Mouse (Mus musculus) layer of hippocampus, postnatal 25 days (tissue): Measurements from ENCODE around the gene Tbx2. TPM values are rescaled to one million over a fixed set of nuclear protein-coding genes. Genes with fewer than 3 reads are reported as not detected.

Source experiments
- DNase-seq, 2 experiments: peaks; one replicate each; pipeline ENCODE4 v3.0.0; 2022; ENCODE audit warnings: mixed read lengths in 2 of 2, low spot score in 1 of 2; ENCODE audit errors: extremely low spot score in 1 of 2
- total RNA-seq, 2 experiments: library from RNA; stranded (reverse); gene quantifications; 2 replicates each; pipeline ENCODE4 v1.2.3; 2021

Gene Tbx2
- total RNA-seq, 2 experiments from 2014 or later = 1.7 to 3.0 TPM

DNA sequence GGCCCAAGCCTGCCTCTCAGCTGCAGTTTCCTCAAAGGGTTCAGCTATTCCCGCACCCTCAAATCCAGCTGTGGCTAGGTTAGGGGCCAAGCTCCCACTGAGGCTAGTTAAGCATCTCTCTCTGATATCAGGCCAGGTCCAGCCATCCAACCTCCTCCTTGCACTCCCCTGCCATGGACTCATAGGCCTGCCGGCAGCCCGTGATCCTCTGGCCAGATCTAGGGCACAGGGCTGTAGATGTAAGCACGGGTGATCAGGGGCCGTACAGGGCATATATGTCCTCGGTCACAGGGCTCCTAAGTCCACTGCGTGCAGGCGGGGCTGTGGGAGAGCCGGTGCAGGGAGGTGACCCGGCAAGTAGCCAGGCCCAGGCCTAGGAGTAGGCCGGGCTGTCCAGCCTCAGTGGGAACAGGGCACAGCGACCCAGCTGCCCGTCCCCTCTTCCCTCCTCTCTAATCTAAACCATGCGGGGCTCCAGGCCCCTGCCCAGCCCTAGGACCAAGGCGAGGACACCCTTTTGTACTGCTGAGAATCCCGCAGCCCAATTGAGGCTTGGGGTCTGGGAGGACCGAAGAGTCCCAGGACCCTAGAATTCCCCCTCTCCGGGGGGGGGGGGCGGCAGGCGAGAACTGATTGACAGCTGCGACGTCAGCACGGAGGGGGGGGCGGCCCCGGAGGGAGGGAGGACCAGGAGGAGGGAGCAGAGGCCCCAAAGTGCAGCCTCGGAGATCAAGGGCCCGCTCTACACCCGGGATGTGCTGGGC lies 53.5 kb downstream of the Tbx2 start, which contains the start of gene Tbx4:
Gene Tbx4, plus strand, starts transcription at position 758 of the 764 bp plus-strand sequence.
- no peak for DNase-seq

DNA sequence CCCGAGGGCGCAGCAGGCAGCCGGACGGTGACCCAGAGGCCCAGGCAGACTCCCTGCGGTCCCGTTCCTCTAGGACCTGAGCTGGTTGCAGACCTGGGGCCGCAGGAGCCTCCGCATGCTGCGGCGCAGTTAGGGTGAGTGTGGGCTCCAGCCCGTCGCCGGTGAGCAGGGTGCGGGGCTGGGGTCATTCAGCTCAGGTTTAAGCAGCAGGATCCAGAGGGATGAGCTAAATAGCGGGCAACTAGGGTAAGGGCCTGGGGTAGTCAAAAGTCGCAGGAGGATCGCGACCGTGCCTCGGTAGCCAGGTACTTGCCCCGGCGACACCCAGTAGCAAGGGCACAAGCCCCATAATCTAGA lies 54.1 kb downstream of the Tbx2 start:
- no peak for DNase-seq

DNA sequence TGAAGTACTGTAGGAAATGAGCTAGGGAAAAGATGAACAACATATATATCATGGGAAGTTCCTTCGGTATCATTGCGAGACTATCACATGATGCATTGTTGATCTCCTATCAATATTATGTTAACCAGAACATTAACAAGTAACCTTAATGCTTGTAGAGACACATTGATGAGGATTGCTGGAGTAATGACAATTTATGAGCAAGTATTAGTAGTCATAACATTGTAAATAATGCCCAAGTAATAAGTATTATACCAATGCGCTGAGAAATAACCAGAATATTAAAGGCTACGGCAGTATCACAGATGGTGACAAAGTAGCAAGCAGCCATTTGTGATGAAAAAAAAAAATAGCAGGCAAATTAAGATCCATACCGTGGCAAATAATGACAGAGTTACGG lies 54.9 kb downstream of the Tbx2 start:
- DNase-seq = no peak

DNA sequence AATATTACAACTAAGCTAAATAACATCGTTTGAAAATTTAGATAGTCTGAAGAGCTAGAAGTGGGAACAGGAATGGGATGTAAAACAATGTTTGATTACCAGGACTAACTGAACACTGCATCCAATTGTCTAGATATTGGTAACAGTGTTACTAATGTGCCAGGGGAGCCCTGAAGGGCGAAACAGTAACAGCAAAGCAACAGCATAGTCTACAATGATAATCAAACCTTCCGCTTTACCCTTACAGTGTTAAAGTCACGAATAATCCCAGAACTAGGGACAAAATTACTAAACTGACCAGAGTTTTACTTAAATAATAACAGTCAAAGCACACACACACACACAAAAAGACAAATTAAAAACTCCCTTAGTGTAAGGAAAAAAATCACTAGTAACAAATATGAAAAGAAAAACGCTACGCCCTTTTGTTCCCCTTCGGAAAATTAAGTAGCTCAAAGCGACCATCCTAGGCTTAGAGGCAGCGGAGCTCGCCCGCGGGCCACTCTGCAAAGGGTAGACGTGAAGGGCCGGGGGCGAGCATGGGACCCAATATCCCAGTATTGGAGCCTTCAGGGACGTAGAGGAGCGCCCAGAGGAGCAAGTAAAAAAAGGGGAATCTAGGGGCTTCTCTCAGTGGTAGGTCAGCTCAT lies 55.6 kb downstream of the Tbx2 start:
- no peak for DNase-seq

- DNase-seq = no peak
Observed at GRCm38 (mm10) chr11:85888451-85888961, 56.2 kb downstream of the Tbx2 start.

- no peak for DNase-seq
Observed at GRCm38 (mm10) chr11:85889056-85889729, 56.8 kb downstream of the Tbx2 start.

DNA sequence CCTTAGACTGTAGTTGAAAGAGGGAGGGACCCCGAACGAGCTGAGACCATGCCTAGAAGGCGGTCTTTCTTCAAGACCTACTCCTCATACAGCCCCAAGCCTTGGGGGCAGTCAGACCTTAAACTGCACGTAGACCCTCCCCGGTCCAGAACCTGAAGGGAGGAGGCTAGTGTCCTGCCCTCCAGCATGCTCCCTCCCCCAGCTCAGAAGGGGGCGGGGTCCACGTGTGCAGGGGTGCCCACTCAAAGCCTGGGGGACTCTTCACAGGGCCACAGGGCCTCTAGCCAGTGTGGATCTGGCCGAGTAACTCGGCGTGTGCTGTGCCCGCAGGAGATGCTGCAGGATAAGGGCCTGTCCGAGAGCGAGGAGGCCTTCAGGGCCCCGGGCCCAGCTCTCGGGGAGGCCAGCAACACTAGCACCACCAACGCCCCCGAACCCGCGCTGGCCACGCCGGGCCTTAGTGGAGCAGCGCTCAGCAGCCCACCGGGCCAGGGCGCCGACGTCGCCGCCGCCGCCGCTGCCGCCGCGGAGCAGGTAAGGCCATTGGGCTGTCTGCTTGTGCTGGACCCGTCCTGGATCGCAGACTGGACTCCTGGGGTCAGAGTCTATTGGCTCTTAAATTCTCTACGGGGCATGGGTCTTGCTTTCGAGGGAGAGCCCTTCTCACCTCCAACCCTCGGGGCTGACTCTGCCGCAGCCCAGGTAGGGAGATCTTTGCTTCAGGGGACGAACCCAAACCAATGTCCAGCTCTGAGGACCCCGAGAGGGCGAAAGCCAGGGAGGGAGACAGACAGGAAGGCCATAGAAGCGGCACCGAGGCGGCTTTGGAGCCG lies 57.6 kb downstream of the Tbx2 start:
- DNase-seq = no peak

- DNase-seq = no peak
Observed at GRCm38 (mm10) chr11:85890563-85890845, 58.2 kb downstream of the Tbx2 start.

DNA sequence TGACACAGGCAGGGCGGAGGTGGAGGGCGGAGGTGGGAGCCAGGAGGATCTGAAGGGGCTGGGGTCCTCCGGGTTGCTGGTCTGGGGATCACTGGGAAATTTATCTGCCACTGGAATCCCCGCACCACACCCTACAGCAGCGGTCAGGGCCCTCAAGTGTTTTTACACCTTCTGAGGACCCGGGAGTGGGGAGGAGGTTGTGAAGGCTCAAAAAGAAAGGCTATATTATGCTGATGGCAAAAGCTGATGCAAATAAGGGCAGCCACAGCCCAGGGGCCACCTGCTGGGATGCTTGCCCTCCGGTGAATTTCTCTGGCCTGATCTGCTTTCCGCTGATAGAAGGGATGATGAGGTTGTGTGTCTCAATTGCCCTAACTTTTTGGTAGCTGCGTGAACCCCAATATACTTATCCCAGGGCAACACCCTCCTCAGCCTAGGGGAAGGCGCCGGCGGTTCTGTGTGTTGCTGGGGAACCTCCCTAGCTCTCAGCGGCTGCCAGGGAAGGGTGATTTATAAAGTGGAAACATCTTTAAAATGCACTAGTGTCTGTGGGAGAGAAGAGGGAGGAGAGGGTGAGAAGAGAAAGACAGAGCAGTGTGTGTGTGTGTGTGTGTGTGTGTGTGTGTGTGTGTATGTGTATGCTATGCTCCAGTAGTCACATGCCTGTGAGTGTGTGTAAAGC lies 58.8 kb downstream of the Tbx2 start:
- DNase-seq = no peak

Other genes starting within 250 kb of the Tbx2 start
- not detected for gene Gm11444, start 17.8 kb downstream of the Tbx2 start, total RNA-seq
- under 1 TPM; 0.32 to 0.35 TPM for gene Tbx4, start 53.9 kb downstream of the Tbx2 start, total RNA-seq